8 mouse cellular contexts compared by ENCODE assay signal in the genomic region with DNA sequence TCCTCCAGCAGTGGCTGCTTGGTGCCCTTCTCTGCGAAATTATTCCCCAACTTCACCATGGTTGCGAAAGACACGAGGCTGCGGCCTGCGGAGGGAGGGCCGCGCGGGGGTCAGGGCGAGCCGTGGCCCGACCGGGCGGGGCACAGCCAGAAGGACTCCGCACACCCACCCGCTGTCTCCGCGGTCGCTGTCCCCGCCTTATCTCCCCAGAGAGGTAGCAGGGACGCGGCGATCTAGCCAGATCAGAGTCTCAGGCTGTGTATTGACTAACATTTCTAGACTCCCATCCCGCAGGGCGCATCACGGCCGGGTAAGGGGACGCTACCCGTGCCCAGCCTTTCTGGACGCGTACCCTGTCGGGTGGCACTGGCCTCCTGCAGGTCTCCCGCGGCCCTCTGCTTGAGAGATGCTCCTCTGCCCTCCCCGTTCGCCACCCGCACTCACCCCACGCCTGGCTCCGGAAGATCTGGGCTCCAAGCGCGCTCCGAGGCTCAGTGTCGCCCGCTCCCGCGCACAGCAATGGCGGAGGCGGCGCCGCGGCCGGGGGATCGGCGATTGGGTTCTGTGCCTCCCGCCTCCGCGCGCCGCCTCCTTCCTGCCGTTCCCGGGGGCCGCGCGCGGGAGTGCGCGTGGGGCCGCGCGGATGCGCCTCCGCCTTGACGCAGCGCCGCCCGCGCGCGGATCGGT. TPM values are rescaled to one million over a fixed set of nuclear protein-coding genes. Genes with fewer than 3 reads are reported as not detected.
DNase-seq lines count a peak whose midpoint lies in the region; ATAC-seq lines count a peak whose summit lies in the region.

No protein-coding gene starts in this region.

- 0 out of 2 replicates have a peak, but pooled peaks cover 4% of the 10 kb centered on the region for H3K27me3 ChIP-seq in hindbrain, embryonic 11.5 days (ENCODE audit: control insufficient read depth, insufficient read depth, low read length)

- H3K9ac ChIP-seq in hindbrain, embryonic 11.5 days (ENCODE audit: low read depth, low read length) = peak overlapping the region; percentile 95

- under 1% methylated on average over 70 of the region's 79 CpGs for WGBS in hindbrain, embryonic 11.5 days

- H3K4me2 ChIP-seq in hindbrain, embryonic 11.5 days (replicated peaks; ENCODE audit: low read depth, low read length) = peak overlapping the region; percentile 80

- H3K4me1 ChIP-seq in hindbrain, embryonic 11.5 days (replicated peaks; ENCODE audit: control insufficient read depth, insufficient read depth, low read length) = 0 out of 2 replicates have a peak, but pooled peaks cover 7% of the 10 kb centered on the region

- H3K27ac ChIP-seq in hindbrain, embryonic 11.5 days (ENCODE audit: low read depth, low read length) = peak overlapping the region; percentile 84

- H3K9me3 ChIP-seq in hindbrain, embryonic 11.5 days (ENCODE audit: control insufficient read depth, low read length) = no peaks in the 10 kb centered on the region

- DNase-seq in ZHBTc4 (ENCODE audit: low read depth, low spot score) = peak; percentile 56
- peak; percentile 82 for DNase-seq in cerebellum, adult 9-10 months
- peak; percentile 64 to 81 for DNase-seq in frontal cortex, postnatal 10 days (ENCODE audit: low spot score in 2 of 2)
- DNase-seq in hindbrain, embryonic 11.5 days (ENCODE audit: low spot score) = peak; percentile 86
- DNase-seq in left cerebral cortex, adult 18-20 months (ENCODE audit: low spot score in 2 of 2) = peak; percentile 69 to 87
- peak; percentile 61 for DNase-seq in lung, postnatal 36 days
- DNase-seq in right cerebral cortex, postnatal 14 days = peak; percentile 81
- no peak for DNase-seq in MN1 (ENCODE audit: low spot score)

- peak overlapping the region; percentile 89 for H3K4me3 ChIP-seq in hindbrain, embryonic 11.5 days (ENCODE audit: low read depth, low read length)

- peaks cover 10% of the 10 kb centered on the region for H3K36me3 ChIP-seq in hindbrain, embryonic 11.5 days (ENCODE audit: control insufficient read depth, insufficient read depth, low read length)

- peak; percentile 76 for ATAC-seq in hindbrain, embryonic 11.5 days (ENCODE audit: low FRiP score)

RNA-seq across cellular contexts. Expression of gene Nsg1, which starts 0.6 kb away (rescaled TPM):
- polyA plus RNA-seq in hindbrain, embryonic 11.5 days (2014; fragmentation: Nextera tagmentation; extraction: Ambion mirVana) = 88.7 and 109 TPM in 2 replicates
- total RNA-seq in left cerebral cortex, adult 18-20 months (2021) = 100 to 1,000 TPM; 457 to 466 TPM
